Mouse (Mus musculus) neural tube, embryonic 12.5 days (tissue): ENCODE measurements at regions not wholly inside any gene's neighbourhood (a gene's known extent, or its start where the extent isn't known, plus 50 kb on each side); places are given as distances from the start of the nearest gene placed in this dataset.

Source experiments
- ATAC-seq: fragments of 200-750 bp; cut with Nextera tagmentation; 2 replicates; pipeline ENCODE4 v1.8.0; 2017; ENCODE audit warnings: low read depth, mild to moderate bottlenecking, moderate TSS enrichment, moderate library complexity; ENCODE audit not compliant: low FRiP score
- H3K27ac ChIP-seq: fragments of 300-500 bp; sonication (generic); 2 replicates; pipeline ENCODE4 v1.5.1; 2016
- H3K27me3 ChIP-seq: fragments of 300-500 bp; sonication (generic); replicated peaks from 2 replicates; pipeline ENCODE4 v1.6.1; 2016; ENCODE audit warnings: mild to moderate bottlenecking
- H3K36me3 ChIP-seq: fragments of 300-500 bp; sonication (generic); 2 replicates; pipeline ENCODE4 v1.6.1; 2016; ENCODE audit warnings: mild to moderate bottlenecking
- H3K4me1 ChIP-seq: fragments of 300-500 bp; sonication (generic); 2 replicates; pipeline ENCODE4 v1.6.1; 2016
- H3K4me2 ChIP-seq: fragments of 300-500 bp; sonication (generic); replicated peaks from 2 replicates; pipeline ENCODE4 v1.6.1; 2016; ENCODE audit warnings: mild to moderate bottlenecking
- H3K4me3 ChIP-seq: fragments of 300-500 bp; sonication (generic); 2 replicates; pipeline ENCODE4 v1.5.1; 2016
- H3K9ac ChIP-seq: fragments of 300-500 bp; sonication (generic); 2 replicates; pipeline ENCODE4 v1.6.1; 2016; ENCODE audit warnings: mild to moderate bottlenecking
- H3K9me3 ChIP-seq: fragments of 300-500 bp; sonication (generic); 2 replicates; pipeline ENCODE4 v1.6.1; 2016; ENCODE audit warnings: mild to moderate bottlenecking
- WGBS: fragments of 180-500 bp; shearing (Covaris S2); methylation state at CpG from one replicate; pipeline ENCODE4 v1.1.7; 2016; 5-methylcytosine and 5-hydroxymethylcytosine counted together

DNA sequence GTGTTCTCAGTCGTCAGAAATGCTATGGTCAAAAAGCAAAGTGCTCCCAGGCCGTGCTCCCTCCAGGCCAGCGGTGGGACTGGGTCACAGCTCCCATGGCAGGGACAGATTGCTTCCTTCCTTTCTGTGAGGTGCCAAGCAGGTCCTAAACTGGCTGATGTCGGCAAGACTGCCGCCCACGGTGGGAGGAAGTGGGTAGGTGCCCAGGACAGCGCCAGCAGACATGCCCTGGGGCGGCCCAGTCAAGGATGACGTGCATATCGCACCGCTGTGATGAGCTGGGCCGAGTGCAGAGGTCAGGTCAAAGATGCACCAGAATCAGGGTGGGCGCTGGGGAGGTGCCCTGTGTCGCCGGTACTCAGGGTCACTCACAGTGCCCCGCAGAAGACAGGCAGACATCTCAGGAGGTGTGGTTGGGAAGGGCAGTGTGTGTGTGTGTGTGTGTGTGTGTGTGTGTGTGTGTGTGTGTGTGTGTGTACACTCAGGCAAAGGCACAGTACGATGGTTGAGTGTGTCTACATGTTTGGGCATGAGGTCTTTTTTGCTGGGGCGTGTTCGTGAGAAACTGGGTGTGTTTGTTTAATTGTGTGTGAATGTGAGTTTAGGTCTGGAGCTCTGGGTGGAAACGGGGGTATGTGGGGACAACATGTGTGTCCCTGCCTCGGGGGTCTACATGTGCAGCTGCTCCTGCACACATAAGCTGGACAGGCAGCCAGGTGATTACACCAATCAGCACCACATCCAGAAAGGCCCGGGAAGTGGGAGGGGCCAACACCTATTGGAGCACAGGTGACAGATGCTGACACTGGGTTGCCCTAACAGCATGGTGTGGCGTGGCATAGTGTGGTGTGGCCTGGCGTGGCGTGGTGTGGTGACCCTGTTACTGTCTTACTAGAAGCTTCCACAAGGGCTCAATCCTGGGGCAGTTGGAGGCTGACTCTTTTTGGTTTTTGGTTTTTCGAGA lies 100.5 kb upstream of the Ptpn1 start:
- Histone ChIP-seq H3K4me1 (peaks cover 11% of the 10 kb centered on the region), H3K9me3 (no peaks in the 10 kb centered on the region), H3K36me3 (no peaks in the 10 kb centered on the region), H3K4me3 (no peak overlapping the region), H3K27me3 (no peaks in the 10 kb centered on the region), H3K4me2 (no peak overlapping the region), H3K27ac (no peak overlapping the region), H3K9ac (no peak overlapping the region)
- no peak for ATAC-seq
- 87% methylated on average over 26 of the region's 26 CpGs for WGBS

DNA sequence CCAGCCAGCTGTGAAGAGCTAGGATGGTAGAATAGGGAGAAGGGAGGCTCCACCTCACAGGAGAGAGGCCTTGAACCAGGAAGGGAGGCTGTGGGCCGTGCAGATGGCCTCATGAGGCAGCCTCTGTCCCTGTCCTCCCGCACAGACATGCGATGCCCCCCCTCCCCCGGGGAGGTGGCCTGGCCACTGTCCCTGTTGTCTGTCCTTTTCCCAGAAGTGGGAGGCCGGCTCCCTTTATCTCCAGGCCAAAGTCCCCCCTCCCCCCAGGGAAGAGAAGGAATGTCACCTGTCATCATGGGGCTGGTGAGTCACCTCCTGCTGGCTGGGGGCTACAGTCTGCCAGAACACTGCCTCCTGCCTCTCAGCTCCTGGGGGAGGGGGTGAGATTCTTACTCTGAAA lies 103.6 kb upstream of the Ptpn1 start:
- Histone ChIP-seq H3K27me3 (no peaks in the 10 kb centered on the region), H3K9ac (0 out of 2 replicates have a peak overlapping the region, but pooled peaks have one; percentile 13), H3K9me3 (no peaks in the 10 kb centered on the region), H3K4me3 (no peak overlapping the region), H3K27ac (no peak overlapping the region), H3K36me3 (no peaks in the 10 kb centered on the region), H3K4me1 (peaks cover 17% of the 10 kb centered on the region), H3K4me2 (no peak overlapping the region)
- no peak for ATAC-seq
- WGBS: 51% methylated on average over 5 of the region's 5 CpGs

DNA sequence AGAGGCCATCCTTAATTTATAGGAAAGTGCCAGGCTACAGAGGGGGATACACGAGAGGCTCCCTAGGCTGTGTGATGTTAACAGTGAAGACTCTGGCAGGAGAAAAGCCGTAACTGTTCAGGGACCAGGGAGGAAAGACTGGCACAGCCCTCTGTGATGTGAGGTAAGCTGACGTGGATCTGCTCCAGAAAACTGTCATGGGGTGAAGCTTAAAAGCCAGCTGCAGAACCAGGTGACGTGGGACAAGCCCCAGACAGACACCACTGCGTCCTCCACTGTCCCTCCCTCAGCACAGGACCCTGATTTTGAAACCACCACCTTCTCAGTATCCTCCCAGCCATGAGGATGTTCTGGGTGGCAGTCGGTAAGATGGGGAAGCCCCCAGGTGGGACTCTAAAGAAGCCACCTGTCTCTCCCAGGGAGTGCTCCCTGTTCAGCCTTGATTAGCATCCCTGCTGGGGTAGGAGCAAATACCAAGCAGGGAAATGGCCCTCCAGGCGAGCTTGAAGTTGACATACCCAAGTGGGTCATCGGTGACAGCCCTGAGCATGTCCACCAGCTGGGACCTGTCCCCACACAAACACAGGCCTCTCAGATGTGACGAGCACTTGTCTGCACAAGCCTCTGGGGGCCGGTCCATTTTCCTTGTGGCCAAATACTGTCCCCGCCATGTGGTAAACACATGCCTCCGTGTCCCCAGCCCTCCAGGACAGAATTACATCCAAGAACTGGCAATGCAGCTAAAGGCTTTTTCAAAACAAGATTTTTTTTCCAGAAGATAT lies 104.7 kb upstream of the Ptpn1 start:
- Histone ChIP-seq H3K27me3 (no peaks in the 10 kb centered on the region), H3K36me3 (no peaks in the 10 kb centered on the region), H3K27ac (no peak overlapping the region), H3K4me3 (no peak overlapping the region), H3K4me2 (no peak overlapping the region), H3K9me3 (no peaks in the 10 kb centered on the region), H3K9ac (no peak overlapping the region), H3K4me1 (peaks cover 12% of the 10 kb centered on the region; the same call in 1 of the 2 replicates)
- no peak for ATAC-seq
- 49% methylated on average over 12 of the region's 12 CpGs for WGBS

DNA sequence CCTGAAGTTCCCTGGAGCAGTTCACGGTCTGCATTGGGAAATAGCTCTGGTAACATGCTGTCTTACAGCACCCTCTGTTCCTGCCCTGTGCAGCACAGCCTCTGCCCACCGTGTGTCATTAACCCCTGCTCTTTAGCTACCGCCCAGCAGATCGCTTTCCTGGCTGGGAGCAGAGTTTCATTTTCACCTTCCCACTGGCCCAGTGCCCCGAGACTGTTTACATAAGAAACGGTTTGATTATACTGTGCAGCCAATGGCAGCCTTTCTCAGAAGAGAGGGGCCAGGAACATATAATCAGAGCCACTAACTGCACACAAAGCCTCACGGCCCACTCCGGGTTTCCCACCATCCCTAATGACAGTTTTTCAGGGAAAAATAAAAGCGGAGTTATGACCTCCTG lies 108.3 kb upstream of the Ptpn1 start:
- H3K27ac ChIP-seq: no peak overlapping the region
- H3K4me2 ChIP-seq: no peak overlapping the region
- ATAC-seq: no peak
- H3K4me3 ChIP-seq: no peak overlapping the region
- H3K9me3 ChIP-seq: no peaks in the 10 kb centered on the region
- H3K9ac ChIP-seq: no peak overlapping the region
- no peaks in the 10 kb centered on the region for H3K36me3 ChIP-seq
- no peaks in the 10 kb centered on the region for H3K27me3 ChIP-seq
- peaks cover 12% of the 10 kb centered on the region; the same call in 1 of the 2 replicates for H3K4me1 ChIP-seq
- WGBS: 22% methylated on average over 9 of the region's 9 CpGs

GRCm38 (mm10) chr2:167823044-167823443 lies 108.8 kb upstream of the Ptpn1 start:
- Histone ChIP-seq H3K4me1 (peaks cover 12% of the 10 kb centered on the region; the same call in 1 of the 2 replicates), H3K4me2 (no peak overlapping the region), H3K9ac (no peak overlapping the region), H3K9me3 (no peaks in the 10 kb centered on the region), H3K4me3 (no peak overlapping the region), H3K36me3 (no peaks in the 10 kb centered on the region), H3K27me3 (no peaks in the 10 kb centered on the region), H3K27ac (no peak overlapping the region)
- no peak for ATAC-seq
- 93% methylated on average over 3 of the region's 3 CpGs for WGBS

DNA sequence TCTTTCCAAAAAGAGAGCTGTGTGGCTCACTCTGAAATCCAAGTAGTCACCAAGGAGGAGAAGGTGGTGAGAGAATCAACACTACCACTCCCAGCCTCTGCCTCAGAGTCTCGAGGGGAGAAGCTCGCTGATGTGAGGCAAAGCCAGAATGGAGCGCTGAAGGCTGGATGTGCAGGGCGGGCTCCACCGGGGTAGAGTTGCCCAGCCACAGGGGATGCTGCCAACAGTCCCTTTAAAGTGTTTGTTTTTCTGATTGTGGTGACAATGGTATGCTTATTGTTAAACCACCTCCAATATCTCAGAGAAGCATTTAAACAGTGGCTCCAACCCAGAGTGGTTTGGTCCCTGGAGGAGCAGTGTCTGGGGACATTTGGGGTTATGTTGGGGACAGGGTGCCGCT lies 110.7 kb upstream of the Ptpn1 start:
- Histone ChIP-seq H3K9ac (no peak overlapping the region), H3K4me3 (no peak overlapping the region), H3K9me3 (no peaks in the 10 kb centered on the region), H3K27me3 (no peaks in the 10 kb centered on the region; the same call in 1 of the 2 replicates), H3K36me3 (no peaks in the 10 kb centered on the region), H3K27ac (no peak overlapping the region), H3K4me2 (no peak overlapping the region), H3K4me1 (peaks cover 12% of the 10 kb centered on the region; the same call in 1 of the 2 replicates)
- 84% methylated on average over 6 of the region's 6 CpGs for WGBS
- ATAC-seq: no peak

GRCm38 (mm10) chr2:167818799-167819198 lies 113.1 kb upstream of the Ptpn1 start:
- ATAC-seq: no peak
- Histone ChIP-seq H3K27ac (no peak overlapping the region), H3K4me1 (peaks cover 4% of the 10 kb centered on the region; the same call in 1 of the 2 replicates), H3K9ac (no peak overlapping the region), H3K4me2 (no peak overlapping the region), H3K4me3 (no peak overlapping the region), H3K9me3 (no peaks in the 10 kb centered on the region), H3K36me3 (no peaks in the 10 kb centered on the region), H3K27me3 (no peaks in the 10 kb centered on the region; the same call in 1 of the 2 replicates)
- 86% methylated on average over 10 of the region's 10 CpGs for WGBS

- Histone ChIP-seq H3K4me2 (no peak overlapping the region), H3K4me1 (no peaks in the 10 kb centered on the region), H3K9me3 (no peaks in the 10 kb centered on the region), H3K36me3 (no peaks in the 10 kb centered on the region), H3K9ac (no peak overlapping the region), H3K27me3 (no peaks in the 10 kb centered on the region; the same call in 1 of the 2 replicates), H3K4me3 (no peak overlapping the region), H3K27ac (no peak overlapping the region)
- no peak for ATAC-seq
- WGBS: 86% methylated on average over 9 of the region's 9 CpGs
Observed at GRCm38 (mm10) chr2:167817030-167817429, 114.8 kb upstream of the Ptpn1 start.

GRCm38 (mm10) chr2:167815123-167815522 lies 116.7 kb upstream of the Ptpn1 start:
- Histone ChIP-seq H3K27ac (no peak overlapping the region), H3K4me1 (no peaks in the 10 kb centered on the region), H3K9ac (no peak overlapping the region), H3K4me2 (no peak overlapping the region), H3K27me3 (no peaks in the 10 kb centered on the region; the same call in 1 of the 2 replicates), H3K4me3 (no peak overlapping the region), H3K36me3 (no peaks in the 10 kb centered on the region), H3K9me3 (no peaks in the 10 kb centered on the region)
- no peak for ATAC-seq
- WGBS: 82% methylated on average over 10 of the region's 10 CpGs

DNA sequence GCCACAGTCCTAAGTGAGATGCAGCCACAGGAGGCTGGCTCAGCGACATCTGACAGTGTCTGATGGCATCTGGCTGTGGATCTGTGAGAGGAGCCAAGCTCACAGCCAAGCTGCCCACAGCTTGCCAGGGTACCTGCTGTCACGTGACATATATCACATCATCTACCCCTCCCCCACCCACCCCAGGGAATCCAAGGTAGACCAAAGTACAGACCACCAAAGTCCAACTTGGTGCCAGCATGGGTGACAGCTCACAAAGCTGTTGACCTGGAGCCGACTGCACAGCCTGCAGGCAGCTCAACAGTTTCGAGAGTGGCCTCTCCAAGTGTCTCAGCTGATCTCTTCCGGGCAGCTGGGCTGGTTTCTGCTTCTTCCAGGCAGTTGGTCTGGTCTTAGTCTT lies 119.6 kb upstream of the Tmem189 start:
- no peak overlapping the region for H3K4me2 ChIP-seq
- no peaks in the 10 kb centered on the region for H3K27me3 ChIP-seq
- 86% methylated on average over 5 of the region's 5 CpGs for WGBS
- H3K4me3 ChIP-seq: no peak overlapping the region
- no peaks in the 10 kb centered on the region for H3K4me1 ChIP-seq
- no peaks in the 10 kb centered on the region for H3K36me3 ChIP-seq
- no peak overlapping the region for H3K9ac ChIP-seq
- no peak overlapping the region for H3K27ac ChIP-seq
- H3K9me3 ChIP-seq: no peaks in the 10 kb centered on the region
- no peak for ATAC-seq

DNA sequence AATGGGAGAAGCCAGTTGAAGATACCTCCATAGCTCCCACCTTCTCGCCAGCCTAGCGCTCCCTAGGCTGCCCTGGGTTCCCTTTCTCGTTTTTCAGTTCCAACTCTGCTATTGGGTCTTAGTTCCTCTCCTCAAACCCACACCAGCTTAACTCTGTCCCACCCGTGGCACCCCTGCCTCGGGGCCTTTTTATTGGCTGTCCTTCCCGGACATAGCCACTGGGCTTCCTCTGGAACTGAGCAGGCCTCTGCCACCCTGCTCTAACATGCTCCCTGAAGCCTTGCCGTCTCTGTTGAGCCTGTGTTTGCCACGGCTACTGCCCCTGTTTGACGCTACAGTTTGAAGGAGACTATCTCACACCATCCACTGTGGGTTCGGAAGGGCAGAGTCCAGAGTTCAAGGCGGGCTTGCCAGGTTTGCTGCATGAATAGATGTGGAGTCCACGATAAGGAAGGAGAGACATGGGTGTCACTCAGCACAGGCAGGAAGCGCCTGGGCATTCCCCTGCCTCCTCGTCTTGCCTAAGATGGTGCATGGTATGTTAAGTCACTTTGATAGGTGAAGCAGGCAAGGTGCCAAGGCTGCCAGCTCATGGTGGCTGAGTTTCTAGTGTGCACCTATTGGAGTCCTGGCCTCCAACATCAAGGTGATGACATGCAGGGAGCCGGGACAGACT lies 116.1 kb upstream of the Tmem189 start:
- H3K36me3 ChIP-seq: no peaks in the 10 kb centered on the region
- H3K4me3 ChIP-seq: no peak overlapping the region
- 81% methylated on average over 15 of the region's 15 CpGs for WGBS
- H3K9me3 ChIP-seq: no peaks in the 10 kb centered on the region
- ATAC-seq: no peak
- no peaks in the 10 kb centered on the region for H3K27me3 ChIP-seq
- no peak overlapping the region for H3K4me2 ChIP-seq
- no peaks in the 10 kb centered on the region for H3K4me1 ChIP-seq
- H3K27ac ChIP-seq: no peak overlapping the region
- no peak overlapping the region for H3K9ac ChIP-seq
